Mouse (Mus musculus) hindbrain, embryonic 11.5 days (tissue): Measurements from ENCODE around the gene Rbfox1. TPM values are rescaled to one million over a fixed set of nuclear protein-coding genes. Genes with fewer than 3 reads are reported as not detected.

Experiments
- ATAC-seq: fragments of 200-750 bp; cut with Nextera tagmentation; 2 replicates; pipeline ENCODE4 v1.8.0; 2017; ENCODE audit warnings: mild to moderate bottlenecking, moderate TSS enrichment, moderate library complexity; ENCODE audit not compliant: low FRiP score
- DNase-seq: peaks from one replicate; pipeline ENCODE4 v3.0.0-alpha.2; 2015; ENCODE audit warnings: low spot score
- H3K27ac ChIP-seq: fragments of 300-500 bp; sonication (generic); 2 replicates; pipeline ENCODE4 v1.5.1; 2014; ENCODE audit warnings: mild to moderate bottlenecking, low read depth, low read length
- H3K27me3 ChIP-seq: fragments of 300-500 bp; sonication (generic); 2 replicates; pipeline ENCODE4 v1.6.1; 2014; ENCODE audit warnings: mild to moderate bottlenecking, low read length, moderate library complexity, mixed read lengths; ENCODE audit not compliant: control insufficient read depth, insufficient read depth
- H3K36me3 ChIP-seq: fragments of 300-500 bp; sonication (generic); 2 replicates; pipeline ENCODE4 v1.6.1; 2014; ENCODE audit warnings: mild to moderate bottlenecking, low read length, moderate library complexity, mixed read lengths; ENCODE audit not compliant: control insufficient read depth, insufficient read depth
- H3K4me1 ChIP-seq: fragments of 300-500 bp; sonication (generic); replicated peaks from 2 replicates; pipeline ENCODE4 v1.6.1; 2014; ENCODE audit warnings: low read length, mixed read lengths; ENCODE audit not compliant: control insufficient read depth, insufficient read depth
- H3K4me2 ChIP-seq: fragments of 300-500 bp; sonication (generic); replicated peaks from 2 replicates; pipeline ENCODE4 v1.6.1; 2014; ENCODE audit warnings: mild to moderate bottlenecking, low read depth, low read length
- H3K4me3 ChIP-seq: fragments of 300-500 bp; sonication (generic); 2 replicates; pipeline ENCODE4 v1.5.1; 2014; ENCODE audit warnings: low read depth, low read length
- H3K9ac ChIP-seq: fragments of 300-500 bp; sonication (generic); 2 replicates; pipeline ENCODE4 v1.6.1; 2014; ENCODE audit warnings: low read depth, low read length
- H3K9me3 ChIP-seq: fragments of 300-500 bp; sonication (generic); 2 replicates; pipeline ENCODE4 v1.6.1; 2016; ENCODE audit warnings: low read length; ENCODE audit not compliant: control insufficient read depth
- WGBS: fragments of 180-500 bp; shearing (Covaris S2); extraction: QIAGEN DNeasy Blood & Tissue Kit; methylation state at CpG from one replicate; pipeline ENCODE4 v1.1.7; 2014; 5-methylcytosine and 5-hydroxymethylcytosine counted together
- polyA plus RNA-seq: library from polyadenylated mRNA; unstranded; fragments of >200 nt; fragmentation: Nextera tagmentation; extraction: Ambion mirVana; gene quantifications from 2 replicates; pipeline ENCODE4 v1.2.1, GENCODE M21; 2014

Gene Rbfox1
- polyA plus RNA-seq, 1 experiment from 2014 or later, result 20.3 TPM

DNA sequence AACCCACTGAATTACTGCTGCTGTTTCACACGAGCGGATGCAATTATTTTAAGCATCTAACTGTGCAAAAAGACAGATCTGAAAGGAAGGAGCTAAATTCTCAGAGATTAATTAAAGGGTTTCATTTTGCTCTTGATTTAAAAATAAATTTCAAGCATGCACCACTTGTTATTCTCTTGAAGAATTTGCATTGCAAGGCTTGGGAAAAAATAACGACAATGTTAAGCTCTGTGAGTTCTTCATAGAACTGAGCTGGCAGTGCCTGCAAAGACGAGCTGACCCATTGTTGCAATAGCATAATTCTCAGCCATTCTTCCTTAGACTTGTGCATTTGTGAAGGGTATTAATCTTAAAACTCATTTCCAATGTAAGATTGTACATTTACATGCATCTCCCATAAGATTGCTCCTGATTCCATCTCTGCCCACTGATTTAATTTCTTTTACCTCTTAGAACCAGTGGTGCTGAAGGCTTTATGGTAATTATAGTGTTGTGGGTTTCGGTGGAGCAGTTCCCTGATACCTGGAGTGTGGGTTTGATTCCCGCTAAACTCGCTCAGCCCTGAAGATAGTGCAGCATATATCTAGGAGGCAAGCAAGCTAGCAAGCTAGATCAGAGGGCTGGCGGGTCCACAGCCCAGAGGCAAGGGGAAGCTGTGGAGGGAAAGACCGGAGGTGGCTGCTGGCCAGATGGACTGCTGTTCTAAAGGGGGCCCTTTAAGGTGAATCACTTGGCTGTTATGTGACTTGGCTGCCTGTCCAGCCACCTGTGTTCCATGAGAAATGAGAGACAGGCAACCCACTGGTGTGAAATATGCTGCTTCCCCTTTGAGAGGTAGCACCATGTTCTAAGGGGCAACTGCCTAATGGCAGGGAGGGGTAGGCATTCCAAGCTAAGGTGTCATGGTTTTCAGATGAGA, 647.2 kb downstream of the Rbfox1 start:
- no peak overlapping the region for H3K9ac ChIP-seq
- no peaks in the 10 kb centered on the region for H3K27me3 ChIP-seq
- no peak overlapping the region for H3K27ac ChIP-seq
- no peak overlapping the region for H3K4me2 ChIP-seq
- no peaks in the 10 kb centered on the region for H3K4me1 ChIP-seq
- no peak overlapping the region for H3K4me3 ChIP-seq
- ATAC-seq (no peak), DNase-seq (no peak)
- no peaks in the 10 kb centered on the region for H3K36me3 ChIP-seq
- 79% methylated on average over 9 of the region's 9 CpGs for WGBS
- no peaks in the 10 kb centered on the region for H3K9me3 ChIP-seq

DNA sequence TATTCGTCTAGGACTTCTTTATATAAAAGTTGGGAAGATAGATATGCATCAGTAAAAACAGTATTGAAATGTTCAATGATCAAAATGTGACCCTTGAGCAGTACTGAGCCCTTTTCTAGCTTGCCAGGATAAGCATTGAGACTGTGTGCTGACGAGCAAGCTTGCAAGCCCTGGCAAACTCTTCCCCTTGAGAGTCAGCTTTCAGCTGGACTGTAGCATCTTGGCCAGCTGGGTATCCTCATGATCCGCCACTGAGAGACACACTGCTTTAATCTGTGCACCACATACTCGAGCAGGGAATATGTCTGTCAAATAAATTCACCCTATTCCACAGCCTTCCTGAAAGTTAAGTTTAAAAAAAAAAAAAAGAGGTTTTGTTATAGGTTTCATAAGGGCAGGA, 670.6 kb downstream of the Rbfox1 start:
- no peak overlapping the region for H3K27ac ChIP-seq
- no peak overlapping the region for H3K4me2 ChIP-seq
- no peaks in the 10 kb centered on the region for H3K36me3 ChIP-seq
- H3K9ac ChIP-seq, result no peak overlapping the region
- H3K4me1 ChIP-seq, result no peaks in the 10 kb centered on the region
- WGBS, result 63% methylated on average over 4 of the region's 4 CpGs
- H3K27me3 ChIP-seq, result no peaks in the 10 kb centered on the region
- DNase-seq, result no peak
- H3K9me3 ChIP-seq, result no peaks in the 10 kb centered on the region
- H3K4me3 ChIP-seq, result no peak overlapping the region
- no peak for ATAC-seq

DNA sequence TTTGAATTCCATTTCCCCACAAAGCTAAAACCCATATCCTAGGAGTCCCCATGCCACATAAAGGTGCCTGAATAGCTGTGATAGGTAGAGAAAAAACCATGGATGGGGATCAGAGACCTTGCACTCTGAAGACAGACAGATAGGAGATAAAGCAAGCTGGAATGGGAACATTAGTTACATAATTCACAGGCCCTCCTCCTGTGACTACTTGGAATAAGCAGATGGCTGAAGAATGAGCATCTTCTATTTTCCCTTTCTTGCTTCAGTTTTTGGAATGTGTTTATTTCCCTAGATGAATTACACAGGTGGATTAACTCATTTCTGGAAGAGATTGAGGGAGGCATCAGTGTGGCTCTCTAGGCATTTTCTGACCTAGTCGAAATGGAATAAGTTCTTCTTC, 672.6 kb downstream of the Rbfox1 start:
- Histone ChIP-seq H3K9ac (no peak overlapping the region), H3K27me3 (no peaks in the 10 kb centered on the region), H3K4me1 (no peaks in the 10 kb centered on the region), H3K4me3 (no peak overlapping the region), H3K27ac (no peak overlapping the region), H3K4me2 (no peak overlapping the region), H3K9me3 (no peaks in the 10 kb centered on the region), H3K36me3 (no peaks in the 10 kb centered on the region)
- WGBS, result 91% methylated on average over 1 of the region's 1 CpGs
- no peak for DNase-seq
- no peak for ATAC-seq

DNA sequence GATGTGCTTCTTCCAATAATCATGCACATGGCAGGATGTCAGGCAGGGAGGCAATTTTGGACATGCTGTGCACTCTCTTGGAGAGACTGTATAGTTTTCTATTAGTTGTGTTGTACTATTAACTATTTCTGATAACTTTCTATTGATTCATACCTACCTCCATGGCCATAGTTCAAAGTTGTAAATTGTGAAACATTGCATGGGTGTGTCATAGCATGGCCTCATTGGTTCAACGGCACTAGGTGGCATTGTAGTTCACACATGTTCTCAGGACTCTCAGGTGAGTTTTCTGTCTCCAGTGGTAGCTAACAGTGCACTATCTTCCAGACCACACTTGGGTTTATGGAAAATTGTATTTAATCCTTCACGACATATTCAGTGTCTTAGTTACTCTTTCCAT, 699.5 kb downstream of the Rbfox1 start:
- H3K27me3 ChIP-seq, result no peaks in the 10 kb centered on the region
- WGBS, result 86% methylated on average over 2 of the region's 2 CpGs
- no peak overlapping the region for H3K4me3 ChIP-seq
- DNase-seq (no peak), ATAC-seq (no peak)
- H3K9me3 ChIP-seq, result no peaks in the 10 kb centered on the region
- no peak overlapping the region for H3K4me2 ChIP-seq
- H3K36me3 ChIP-seq, result no peaks in the 10 kb centered on the region
- H3K27ac ChIP-seq, result no peak overlapping the region
- no peaks in the 10 kb centered on the region for H3K4me1 ChIP-seq
- no peak overlapping the region for H3K9ac ChIP-seq

DNA sequence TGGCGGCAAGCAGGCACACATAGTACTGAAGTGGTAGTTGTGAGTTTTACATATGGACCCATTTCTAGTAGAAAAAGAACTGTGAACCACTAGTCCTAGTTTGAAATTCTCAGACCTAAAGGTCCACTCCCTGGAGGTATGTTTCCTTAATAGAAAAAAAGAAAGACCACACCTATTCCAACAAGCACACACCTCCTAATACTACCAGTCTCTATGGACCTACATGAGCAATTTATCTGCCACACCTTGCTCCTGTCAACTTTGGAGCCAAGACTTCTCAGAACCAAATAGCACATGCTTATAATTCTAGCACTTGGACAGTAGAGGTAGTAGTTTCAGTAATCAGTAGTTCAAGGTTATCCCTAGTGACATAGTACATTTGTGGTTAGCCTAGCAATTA, 700.0 kb downstream of the Rbfox1 start:
- no peak overlapping the region for H3K4me3 ChIP-seq
- WGBS, result 94% methylated on average over 1 of the region's 1 CpGs
- no peak overlapping the region for H3K9ac ChIP-seq
- H3K27ac ChIP-seq, result no peak overlapping the region
- H3K4me2 ChIP-seq, result no peak overlapping the region
- H3K36me3 ChIP-seq, result no peaks in the 10 kb centered on the region
- no peaks in the 10 kb centered on the region for H3K27me3 ChIP-seq
- H3K4me1 ChIP-seq, result no peaks in the 10 kb centered on the region
- ATAC-seq, result no peak
- no peak for DNase-seq
- H3K9me3 ChIP-seq, result no peaks in the 10 kb centered on the region

DNA sequence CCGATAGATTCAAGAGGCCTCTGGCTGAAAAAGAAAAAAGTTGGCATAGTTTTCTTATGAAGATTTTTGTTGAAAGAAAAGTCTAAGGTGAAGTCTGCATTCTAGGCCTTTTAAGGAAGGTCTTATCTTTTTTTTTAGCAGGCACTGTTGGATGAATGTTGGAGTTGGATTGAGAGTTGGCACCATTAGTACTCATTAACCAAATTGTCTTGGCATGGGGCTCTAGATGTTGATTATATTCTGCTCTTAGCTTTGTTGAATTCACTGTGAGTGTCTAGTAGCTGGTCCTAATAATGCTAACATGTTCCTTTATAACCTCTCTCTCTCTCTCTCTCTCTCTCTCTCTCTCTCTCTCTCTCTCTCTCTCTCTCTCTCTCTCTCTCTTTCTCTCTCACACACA, 731.4 kb downstream of the Rbfox1 start:
- ATAC-seq (no peak), DNase-seq (no peak)
- 91% methylated on average over 1 of the region's 1 CpGs for WGBS
- H3K27ac ChIP-seq, result no peak overlapping the region
- H3K36me3 ChIP-seq, result no peaks in the 10 kb centered on the region
- no peak overlapping the region for H3K4me3 ChIP-seq
- H3K9me3 ChIP-seq, result no peaks in the 10 kb centered on the region
- H3K27me3 ChIP-seq, result no peaks in the 10 kb centered on the region
- H3K9ac ChIP-seq, result no peak overlapping the region
- no peak overlapping the region for H3K4me2 ChIP-seq
- H3K4me1 ChIP-seq, result no peaks in the 10 kb centered on the region

DNA sequence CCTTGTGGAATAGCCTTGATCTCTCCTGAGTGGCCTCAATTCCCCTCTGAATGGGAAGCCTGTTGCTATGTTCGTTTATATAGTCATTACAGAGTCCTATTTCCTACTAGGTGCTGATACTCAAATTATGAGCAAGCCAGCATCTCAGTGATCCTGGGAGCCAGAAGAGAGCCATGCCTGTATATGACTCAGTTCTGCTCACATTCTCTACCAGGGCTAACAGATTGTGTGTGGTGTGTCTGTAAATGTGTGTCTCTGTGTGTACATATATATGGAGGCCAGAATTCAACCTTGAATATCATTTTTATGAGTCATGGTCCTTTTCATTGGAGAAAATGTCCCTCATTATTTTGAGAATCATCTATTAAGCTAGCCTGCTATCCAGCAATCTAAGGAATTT, 755.2 kb downstream of the Rbfox1 start:
- Histone ChIP-seq H3K27me3 (no peaks in the 10 kb centered on the region), H3K4me3 (no peak overlapping the region), H3K4me1 (no peaks in the 10 kb centered on the region), H3K4me2 (no peak overlapping the region), H3K9ac (no peak overlapping the region), H3K27ac (no peak overlapping the region), H3K36me3 (no peaks in the 10 kb centered on the region), H3K9me3 (no peaks in the 10 kb centered on the region)
- no peak for DNase-seq
- WGBS, result 86% methylated on average over 1 of the region's 1 CpGs
- no peak for ATAC-seq

DNA sequence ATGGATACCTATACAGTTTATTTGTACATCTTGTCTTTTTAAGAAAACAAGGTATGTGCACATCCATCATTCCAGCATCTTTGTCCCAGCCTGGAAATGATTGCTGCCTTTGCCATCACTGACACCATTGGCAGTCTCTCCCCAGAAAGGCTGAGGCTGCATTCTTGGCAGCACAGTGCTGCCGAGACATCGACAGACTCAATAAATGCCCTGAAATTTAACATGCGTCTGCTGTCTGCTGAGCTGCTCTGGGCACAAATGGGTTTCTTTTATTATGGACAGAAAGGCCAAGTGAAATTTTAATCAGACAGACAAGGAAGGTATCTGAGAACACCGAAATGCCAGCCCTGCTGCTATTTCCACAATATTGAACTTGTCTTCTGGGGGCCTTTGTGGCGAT, 761.8 kb downstream of the Rbfox1 start:
- H3K4me3 ChIP-seq, result no peak overlapping the region
- no peak for ATAC-seq
- DNase-seq, result no peak

DNA sequence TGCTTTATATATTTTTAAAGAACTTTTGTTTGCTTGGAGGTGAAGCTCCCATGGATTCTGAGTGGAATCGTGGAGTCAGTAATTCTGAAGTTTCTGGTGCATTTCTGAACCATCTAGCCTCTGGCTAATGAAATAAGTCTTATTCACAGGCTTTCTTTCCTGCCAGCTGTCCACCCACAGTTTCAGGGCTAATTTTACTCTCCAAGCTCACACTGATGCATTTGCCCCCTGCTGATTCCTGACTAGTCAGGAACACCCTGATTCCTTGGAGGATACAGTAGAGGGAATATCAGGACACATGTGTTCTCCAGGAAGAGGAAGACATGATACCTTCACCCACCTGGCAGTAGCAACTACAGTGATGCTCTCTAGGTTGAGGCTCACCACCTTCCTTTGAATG, 763.6 kb downstream of the Rbfox1 start:
- H3K36me3 ChIP-seq, result no peaks in the 10 kb centered on the region
- WGBS, result 84% methylated on average over 1 of the region's 1 CpGs
- ATAC-seq (no peak), DNase-seq (no peak)
- no peak overlapping the region for H3K4me2 ChIP-seq
- H3K27me3 ChIP-seq, result no peaks in the 10 kb centered on the region
- H3K27ac ChIP-seq, result no peak overlapping the region
- H3K4me1 ChIP-seq, result no peaks in the 10 kb centered on the region
- no peak overlapping the region for H3K4me3 ChIP-seq
- no peak overlapping the region for H3K9ac ChIP-seq
- H3K9me3 ChIP-seq, result no peaks in the 10 kb centered on the region

More for the DNA sequence above, 761.8 kb downstream of the Rbfox1 start:
- Histone ChIP-seq H3K9ac (no peak overlapping the region), H3K4me2 (no peak overlapping the region), H3K36me3 (no peaks in the 10 kb centered on the region), H3K9me3 (no peaks in the 10 kb centered on the region), H3K27me3 (no peaks in the 10 kb centered on the region), H3K4me1 (no peaks in the 10 kb centered on the region), H3K27ac (no peak overlapping the region)
- WGBS, result 72% methylated on average over 5 of the region's 5 CpGs
